Mouse (Mus musculus) liver, adult 2 months (tissue): ENCODE results near the gene Slc38a8. TPM values are rescaled to one million over a fixed set of nuclear protein-coding genes. Genes with fewer than 3 reads are reported as not detected.

Experiments
- DNase-seq: peaks from one replicate; pipeline ENCODE4 v3.0.0-alpha.2; 2011; ENCODE audit warnings: low read depth, low spot score; ENCODE audit errors: extremely low read depth
- H3K27ac ChIP-seq: fragments of 200-500 bp; replicated peaks from 2 replicates; pipeline ENCODE4 v1.5.1; 2012; ENCODE audit warnings: low read depth, mild to moderate bottlenecking, control low read depth, inconsistent platforms, low read length; ENCODE audit not compliant: insufficient read depth
- H3K27me3 ChIP-seq: fragments of 200-500 bp; 2 replicates; pipeline ENCODE4 v1.6.1; 2012; ENCODE audit warnings: mild to moderate bottlenecking, moderate library complexity, low read length, inconsistent platforms; ENCODE audit not compliant: control insufficient read depth, insufficient read depth
- H3K36me3 ChIP-seq: fragments of 200-500 bp; 2 replicates; pipeline ENCODE4 v1.6.1; 2012; ENCODE audit warnings: low read length, inconsistent platforms; ENCODE audit not compliant: control insufficient read depth, insufficient read depth
- H3K4me1 ChIP-seq: fragments of 200-500 bp; 2 replicates; pipeline ENCODE4 v1.6.1; 2011; ENCODE audit warnings: low read length; ENCODE audit not compliant: control insufficient read depth, insufficient read depth
- H3K4me3 ChIP-seq: fragments of 200-500 bp; 2 replicates; pipeline ENCODE4 v1.5.1; 2011; ENCODE audit warnings: low read depth, mild to moderate bottlenecking, control low read depth, low read length, moderate library complexity; ENCODE audit not compliant: insufficient read depth
- H3K79me2 ChIP-seq: fragments of 200-500 bp; 2 replicates; pipeline ENCODE4 v1.6.1; 2012; ENCODE audit warnings: inconsistent platforms, mild to moderate bottlenecking, low read length, moderate library complexity; ENCODE audit not compliant: control insufficient read depth, insufficient read depth
- H3K9ac ChIP-seq: fragments of 200-500 bp; 2 replicates; pipeline ENCODE4 v1.6.1; 2012; ENCODE audit warnings: low read depth, mild to moderate bottlenecking, control low read depth, inconsistent platforms, low read length
- CTCF ChIP-seq: fragments of 200-500 bp; IDR thresholded peaks from 2 replicates; pipeline ENCODE4 v1.5.1; 2011; ENCODE audit warnings: low read depth, low read length, control low read depth
- POLR2A ChIP-seq: fragments of 200-500 bp; IDR thresholded peaks from 2 replicates; pipeline ENCODE4 v1.6.1; 2011; ENCODE audit warnings: low read length, control low read depth; ENCODE audit not compliant: insufficient read depth; ENCODE audit errors: extremely low read depth
- WGBS: fragments of 180-500 bp; shearing (Covaris S2); methylation state at CpG from one replicate; pipeline ENCODE4 v1.1.7; 2018; 5-methylcytosine and 5-hydroxymethylcytosine counted together
- polyA plus RNA-seq: library from polyadenylated mRNA; depleted of rRNA; stranded (reverse); fragments of >200 nt; gene quantifications from 2 replicates; pipeline ENCODE4 v1.2.3, GENCODE M21; 2012
- total RNA-seq: library from RNA; depleted of rRNA; stranded (reverse); fragments of >200 nt; gene quantifications from 2 replicates; pipeline ENCODE4 v1.2.3, GENCODE M21; 2014

The Slc38a8 gene
- total and polyA plus RNA-seq, 2 experiments: not detected

DNA sequence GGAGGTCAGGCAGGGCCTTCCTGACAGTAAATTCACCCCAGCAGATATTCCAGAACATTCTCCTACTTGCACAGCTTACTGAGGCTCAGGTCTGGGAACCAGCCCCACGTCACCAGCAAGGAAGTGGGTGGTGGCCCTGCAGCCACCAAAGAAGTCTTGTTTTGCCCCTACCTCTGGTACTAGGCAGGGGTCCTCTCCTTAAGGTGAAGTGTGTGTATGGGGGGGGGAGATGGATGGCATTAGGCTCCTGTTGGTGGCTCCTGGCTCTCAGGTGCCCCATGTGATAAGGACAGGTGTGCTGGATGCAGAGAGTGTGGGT, 60.6 kb downstream of the Slc38a8 start:
- peak overlapping the region; percentile 35 for H3K9ac ChIP-seq
- DNase-seq: no peak
- peaks cover 12% of the 10 kb centered on the region for H3K79me2 ChIP-seq
- TF ChIP-seq CTCF: no peak
- no peak for TF ChIP-seq POLR2A
- 13% methylated on average over 1 of the region's 1 CpGs for WGBS
- H3K4me3 ChIP-seq: no peak overlapping the region
- peaks cover 17% of the 10 kb centered on the region for H3K4me1 ChIP-seq
- H3K27ac ChIP-seq: peak overlapping the region; percentile 80
- no peaks in the 10 kb centered on the region for H3K27me3 ChIP-seq
- H3K36me3 ChIP-seq: peaks cover 47% of the 10 kb centered on the region

DNA sequence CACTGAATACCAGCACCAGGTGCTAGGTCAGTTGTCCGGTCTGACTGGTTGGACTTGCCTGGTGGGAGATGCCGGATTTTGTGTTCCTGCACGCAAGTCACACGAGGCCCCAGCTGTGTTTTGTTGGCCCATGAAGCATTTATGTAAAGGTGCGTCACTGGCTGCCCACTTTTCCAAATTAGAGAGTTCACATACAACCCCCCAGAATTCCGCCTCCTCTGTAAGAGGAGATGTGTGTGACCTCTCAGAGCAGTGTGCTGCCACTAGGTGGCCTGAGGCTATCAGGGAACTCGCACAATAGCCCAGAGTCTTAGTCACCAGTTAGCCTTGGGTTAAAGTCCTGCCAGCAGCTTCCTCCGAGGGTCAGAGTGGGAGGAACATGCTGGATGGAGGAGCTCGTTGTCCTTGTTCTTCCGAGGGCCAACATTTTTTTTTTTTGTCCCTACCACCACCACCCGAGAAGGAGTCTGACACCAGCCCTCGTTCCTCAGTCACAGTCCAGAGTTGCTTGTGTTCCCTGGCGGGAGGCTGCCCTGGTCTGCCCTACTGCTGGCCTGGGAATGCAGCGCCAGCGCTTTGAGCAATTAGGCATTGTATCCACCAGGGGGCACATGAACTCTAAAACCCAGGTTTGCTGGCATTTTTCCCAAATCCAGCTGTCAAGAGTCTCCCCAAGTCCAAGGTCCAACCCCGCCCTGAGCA, 61.1 kb downstream of the Slc38a8 start:
- Histone ChIP-seq H3K27me3 (no peaks in the 10 kb centered on the region), H3K27ac (peak overlapping the region; percentile 80), H3K4me3 (peak overlapping the region; percentile 36), H3K9ac (peak overlapping the region; percentile 55), H3K79me2 (peaks cover 12% of the 10 kb centered on the region), H3K36me3 (peaks cover 47% of the 10 kb centered on the region), H3K4me1 (peaks cover 20% of the 10 kb centered on the region)
- TF ChIP-seq CTCF (peak; percentile 76), POLR2A (0 out of 2 replicates have a peak, but pooled peaks have one; percentile 18)
- 6% methylated on average over 16 of the region's 16 CpGs for WGBS
- DNase-seq: peak; percentile 95

GRCm38 (mm10) chr8:119439893-119440249, 61.6 kb downstream of the Slc38a8 start:
- TF ChIP-seq POLR2A: no peak
- TF ChIP-seq CTCF: 0 out of 2 replicates have a peak, but pooled peaks have one; percentile 10
- no peaks in the 10 kb centered on the region for H3K27me3 ChIP-seq
- peak overlapping the region; percentile 80 for H3K27ac ChIP-seq
- peaks cover 44% of the 10 kb centered on the region for H3K36me3 ChIP-seq
- H3K4me3 ChIP-seq: peak overlapping the region; percentile 36
- 22% methylated on average over 7 of the region's 7 CpGs for WGBS
- DNase-seq: peak; percentile 53
- peaks cover 25% of the 10 kb centered on the region for H3K4me1 ChIP-seq
- H3K9ac ChIP-seq: peak overlapping the region; percentile 55
- peaks cover 12% of the 10 kb centered on the region for H3K79me2 ChIP-seq

- TF ChIP-seq CTCF (0 out of 2 replicates have a peak, but pooled peaks have one; percentile 11), POLR2A (no peak)
- Histone ChIP-seq H3K27me3 (no peaks in the 10 kb centered on the region), H3K9ac (peak overlapping the region; percentile 95), H3K4me1 (peaks cover 28% of the 10 kb centered on the region), H3K79me2 (peaks cover 12% of the 10 kb centered on the region), H3K36me3 (peaks cover 40% of the 10 kb centered on the region), H3K4me3 (peak overlapping the region; percentile 89), H3K27ac (peak overlapping the region; percentile 93)
- DNase-seq: no peak
- WGBS: 31% methylated on average over 2 of the region's 2 CpGs
These were observed 62.1 kb downstream of the Slc38a8 start for GRCm38 (mm10) chr8:119439424-119439823.

- TF ChIP-seq POLR2A: peak; percentile 39; the same call in 1 of the 2 replicates
- TF ChIP-seq CTCF: peak; percentile 20; the same call in 1 of the 2 replicates
- Histone ChIP-seq H3K79me2 (peaks cover 12% of the 10 kb centered on the region), H3K36me3 (peaks cover 36% of the 10 kb centered on the region), H3K27me3 (no peaks in the 10 kb centered on the region), H3K4me1 (peaks cover 33% of the 10 kb centered on the region), H3K4me3 (peak overlapping the region; percentile 89), H3K27ac (peak overlapping the region; percentile 93), H3K9ac (peak overlapping the region; percentile 95)
- WGBS: 17% methylated on average over 6 of the region's 6 CpGs
- DNase-seq: peak; percentile 85
These were observed 62.6 kb downstream of the Slc38a8 start for GRCm38 (mm10) chr8:119438876-119439275.

- Histone ChIP-seq H3K9ac (peak overlapping the region; percentile 95), H3K27ac (peak overlapping the region; percentile 93), H3K4me1 (peaks cover 43% of the 10 kb centered on the region), H3K36me3 (peaks cover 22% of the 10 kb centered on the region; the same call in 1 of the 2 replicates), H3K79me2 (peaks cover 12% of the 10 kb centered on the region), H3K4me3 (peak overlapping the region; percentile 89), H3K27me3 (no peaks in the 10 kb centered on the region)
- peak; percentile 69; the same call in 1 of the 2 replicates for TF ChIP-seq POLR2A
- no peak; the same call in 1 of the 2 replicates for TF ChIP-seq CTCF
- 15% methylated on average over 11 of the region's 11 CpGs for WGBS
- DNase-seq: peak; percentile 66
These were observed 64.0 kb downstream of the Slc38a8 start for GRCm38 (mm10) chr8:119437506-119437905.
